11 mouse cellular contexts compared by ENCODE assay signal in the genomic region with DNA sequence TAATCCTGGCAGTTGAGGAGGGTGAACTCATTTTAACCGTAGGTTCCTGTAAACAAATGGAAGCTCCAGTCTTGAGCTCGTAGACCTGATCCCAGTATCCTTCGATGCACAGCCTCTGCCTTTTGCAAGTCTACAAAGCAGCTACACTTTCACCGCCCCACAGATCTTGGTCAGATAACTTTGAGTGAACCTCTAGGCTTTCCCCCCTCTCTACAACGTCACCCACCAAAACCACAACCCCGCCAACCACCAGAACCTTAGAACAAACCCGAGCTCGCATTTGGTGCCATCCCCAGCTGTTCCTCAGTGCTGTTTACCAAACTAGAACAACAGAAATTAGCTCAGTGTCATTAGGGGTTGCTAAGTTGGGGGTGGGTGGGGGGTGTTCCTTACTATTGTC. TPM values are rescaled to one million over a fixed set of nuclear protein-coding genes. Genes with fewer than 3 reads are reported as not detected.
DNase-seq lines count a peak whose midpoint lies in the region; ATAC-seq and TF ChIP-seq lines count a peak whose summit lies in the region.
"Had no signal": no experiment of that assay in that cellular context is flagged by ENCODE, and none has a peak within 500 bp of the region (broad histone marks: within the 10 kb centered on the region; RNA-seq: fewer than 3 reads in every experiment).

No protein-coding gene starts in this region.

- DNase-seq in left cerebral cortex, adult 2 months (ENCODE audit: extremely low spot score in 1 of 2, low spot score in 2 of 2), result no peak
- no peak for DNase-seq in left cerebral cortex, postnatal 10 days (ENCODE audit: extremely low spot score in 1 of 2, low spot score in 2 of 2)
- no peak for DNase-seq in stomach, postnatal 0 days (ENCODE audit: low spot score)
- DNase-seq in MN1 (ENCODE audit: low spot score), result no peak
- DNase-seq in cerebellum, adult 11-12 months, result no peak

- H3K4me2 ChIP-seq in intestine, embryonic 16.5 days (ENCODE audit: low read depth, low read length), result peak overlapping the region; percentile 34
- peak overlapping the region; percentile 44 for H3K4me2 ChIP-seq in stomach, postnatal 0 days (replicated peaks; ENCODE audit: low read depth)
- no peak overlapping the region for H3K4me2 ChIP-seq in hindbrain, embryonic 12.5 days (replicated peaks)
- H3K4me2 ChIP-seq: hindbrain, embryonic 14.5 days; limb, embryonic 13.5 days; neural tube, embryonic 13.5 days had no signal

- H3K9me3 ChIP-seq in intestine, embryonic 16.5 days (ENCODE audit: control insufficient read depth, low read length), result no peaks in the 10 kb centered on the region
- no peaks in the 10 kb centered on the region for H3K9me3 ChIP-seq in stomach, postnatal 0 days (ENCODE audit: control insufficient read depth, low read length)
- H3K9me3 ChIP-seq in hindbrain, embryonic 12.5 days (replicated peaks), result no peaks in the 10 kb centered on the region
- H3K9me3 ChIP-seq: limb, embryonic 13.5 days; neural tube, embryonic 13.5 days had no signal

- TF ChIP-seq POLR2A in bone marrow macrophage, adult 2 months (IDR thresholded peaks at IDR 0.05; ENCODE audit: borderline replicate concordance, low read depth, low read length), result no peak

- no peak for TF ChIP-seq EP300 in stomach, postnatal 0 days (optimal IDR thresholded peaks at IDR 0.05)

- peak overlapping the region; percentile 48; the same call in 1 of the 2 replicates for H3K27ac ChIP-seq in left cerebral cortex, adult 2 months
- peak overlapping the region; percentile 89 for H3K27ac ChIP-seq in bone marrow macrophage, adult 2 months (ENCODE audit: insufficient read depth, low read depth, low read length)
- H3K27ac ChIP-seq in intestine, embryonic 16.5 days (ENCODE audit: low read length), result peak overlapping the region; percentile 43
- H3K27ac ChIP-seq in stomach, postnatal 0 days (replicated peaks), result peak overlapping the region; percentile 9
- H3K27ac ChIP-seq in hindbrain, embryonic 12.5 days, result no peak overlapping the region
- H3K27ac ChIP-seq: hindbrain, embryonic 14.5 days; limb, embryonic 13.5 days; neural tube, embryonic 13.5 days had no signal

- H3K4me3 ChIP-seq in left cerebral cortex, adult 2 months, result peak overlapping the region; percentile 17; the same call in 1 of the 2 replicates
- no peak overlapping the region for H3K4me3 ChIP-seq in bone marrow macrophage, adult 2 months (ENCODE audit: insufficient read depth, low read length)
- no peak overlapping the region for H3K4me3 ChIP-seq in intestine, embryonic 16.5 days (ENCODE audit: low read length)
- no peak overlapping the region for H3K4me3 ChIP-seq in stomach, postnatal 0 days (ENCODE audit: low read depth, low read length)
- no peak overlapping the region for H3K4me3 ChIP-seq in hindbrain, embryonic 12.5 days
- H3K4me3 ChIP-seq: limb, embryonic 13.5 days; neural tube, embryonic 13.5 days had no signal

- TF ChIP-seq CTCF in left cerebral cortex, adult 2 months (IDR thresholded peaks at IDR 0.05), result no peak
- no peak for TF ChIP-seq CTCF in bone marrow macrophage, adult 2 months (IDR thresholded peaks at IDR 0.05; ENCODE audit: low read depth, low read length)
- no peak for TF ChIP-seq CTCF in stomach, postnatal 0 days (IDR thresholded peaks at IDR 0.05; ENCODE audit: low read depth)

- H3K4me1 ChIP-seq in bone marrow macrophage, adult 2 months (ENCODE audit: control insufficient read depth, insufficient read depth, low read length), result peaks cover 34% of the 10 kb centered on the region
- peaks cover 10% of the 10 kb centered on the region for H3K4me1 ChIP-seq in intestine, embryonic 16.5 days (ENCODE audit: control insufficient read depth, insufficient read depth, low read length)
- H3K4me1 ChIP-seq in stomach, postnatal 0 days (replicated peaks; ENCODE audit: control insufficient read depth, insufficient read depth), result no peaks in the 10 kb centered on the region
- no peaks in the 10 kb centered on the region for H3K4me1 ChIP-seq in hindbrain, embryonic 12.5 days
- H3K4me1 ChIP-seq: neural tube, embryonic 13.5 days had no signal

- H3K36me3 ChIP-seq in intestine, embryonic 16.5 days (ENCODE audit: control insufficient read depth, insufficient read depth, low read length), result no peaks in the 10 kb centered on the region
- no peaks in the 10 kb centered on the region for H3K36me3 ChIP-seq in stomach, postnatal 0 days (ENCODE audit: control insufficient read depth, insufficient read depth, low read length)
- no peaks in the 10 kb centered on the region for H3K36me3 ChIP-seq in hindbrain, embryonic 12.5 days
- H3K36me3 ChIP-seq: limb, embryonic 13.5 days; neural tube, embryonic 13.5 days had no signal

- H3K9ac ChIP-seq in intestine, embryonic 16.5 days (ENCODE audit: low read depth, low read length), result no peak overlapping the region
- H3K9ac ChIP-seq in stomach, postnatal 0 days (ENCODE audit: low read length), result no peak overlapping the region
- H3K9ac ChIP-seq in hindbrain, embryonic 12.5 days, result no peak overlapping the region
- H3K9ac ChIP-seq: hindbrain, embryonic 14.5 days; limb, embryonic 13.5 days; neural tube, embryonic 13.5 days had no signal

- H3K27me3 ChIP-seq in intestine, embryonic 16.5 days (replicated peaks; ENCODE audit: control insufficient read depth, insufficient read depth, low read length), result no peaks in the 10 kb centered on the region
- H3K27me3 ChIP-seq in stomach, postnatal 0 days (ENCODE audit: control insufficient read depth, insufficient read depth, low read length), result no peaks in the 10 kb centered on the region
- no peaks in the 10 kb centered on the region for H3K27me3 ChIP-seq in hindbrain, embryonic 12.5 days
- H3K27me3 ChIP-seq: limb, embryonic 13.5 days; neural tube, embryonic 13.5 days had no signal

- no peak for ATAC-seq in intestine, embryonic 16.5 days
- no peak for ATAC-seq in stomach, postnatal 0 days (ENCODE audit: low FRiP score, low TSS enrichment)
- no peak for ATAC-seq in hindbrain, embryonic 12.5 days (ENCODE audit: low FRiP score)

- WGBS in intestine, embryonic 16.5 days, result 72% methylated on average over 8 of the region's 8 CpGs
- 68% methylated on average over 8 of the region's 8 CpGs for WGBS in stomach, postnatal 0 days
- 84% methylated on average over 8 of the region's 8 CpGs for WGBS in hindbrain, embryonic 12.5 days

- intact Hi-C loops in left cerebral cortex, adult 2 months (cut with DNase I), result no loop called here
- intact Hi-C loops in left cerebral cortex, postnatal 10 days (cut with DNase I), result no loop called here

RNA-seq across cellular contexts. Expression of gene Bach1, which starts 37.1 kb away (rescaled TPM):
- total RNA-seq in left cerebral cortex, adult 2 months (2021), result 10 to 100 TPM; 12.8 to 13.1 TPM
- 10 to 100 TPM; 18.0 to 18.4 TPM for total RNA-seq in left cerebral cortex, postnatal 10 days (2021)
- 75.6 and 78.9 TPM in 2 replicates for polyA plus RNA-seq in bone marrow macrophage, adult 2 months (2012; ENCODE audit: insufficient read depth, insufficient read length, missing spikeins)
- polyA plus RNA-seq in intestine, embryonic 16.5 days (2015; fragmentation: Nextera tagmentation; extraction: Ambion mirVana), result 16.6 and 18.2 TPM in 2 replicates
- 4.3 and 5.3 TPM in 2 replicates for polyA plus RNA-seq in stomach, postnatal 0 days (2015; fragmentation: Nextera tagmentation; extraction: Ambion mirVana)
- 26.2 and 26.3 TPM in 2 replicates for polyA plus RNA-seq in hindbrain, embryonic 12.5 days (2016; fragmentation: Nextera tagmentation; extraction: Ambion mirVana)
